Mouse (Mus musculus) megakaryocyte, embryonic 14.5 days (primary cell): ENCODE measurements around the gene Ints7.

Experiments
- FLI1 ChIP-seq: IDR thresholded peaks from 2 replicates; pipeline ENCODE4 v1.6.1; 2012; ENCODE audit warnings: low read length, inconsistent platforms, mixed read lengths
- GATA1 ChIP-seq: IDR thresholded peaks from 3 replicates; pipeline ENCODE4 v1.6.1; 2012; ENCODE audit warnings: mixed read lengths, low read length, inconsistent platforms, borderline replicate concordance

DNA sequence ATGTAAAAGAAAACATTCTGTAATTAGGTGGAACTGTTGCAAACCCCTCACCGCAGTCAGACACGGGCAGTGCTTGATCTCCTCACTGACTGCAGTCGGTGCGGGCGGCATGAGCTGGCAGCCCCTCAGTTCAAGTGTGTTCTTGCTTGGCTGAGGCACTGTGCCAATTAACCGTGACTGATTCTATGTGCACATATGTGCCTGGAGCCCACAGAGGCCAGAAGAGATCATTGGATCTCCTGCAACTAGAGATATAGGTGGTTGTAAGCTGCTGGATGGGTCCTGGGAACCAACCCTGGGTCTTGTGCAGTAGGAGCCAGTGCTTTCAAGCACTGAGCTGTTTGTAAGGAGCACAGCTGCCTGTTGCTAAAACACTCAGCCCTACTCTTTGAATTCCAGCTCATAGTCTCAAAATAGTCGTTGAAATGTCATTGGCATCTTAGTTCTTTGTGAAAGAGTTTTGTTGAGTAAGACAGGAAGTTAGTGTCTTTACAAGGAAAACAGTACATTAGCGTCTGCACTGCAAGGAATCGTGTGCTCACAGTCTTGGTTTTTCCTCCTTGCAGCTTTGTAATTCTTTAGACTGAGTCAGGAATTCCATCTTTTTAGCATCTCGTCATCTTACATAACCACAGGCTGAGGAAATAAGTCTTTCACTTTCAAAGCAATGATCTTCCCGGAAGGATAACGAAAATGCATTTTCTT is 16.7 kb downstream of the Ints7 start:
- TF ChIP-seq FLI1 = no peak
- TF ChIP-seq GATA1 = no peak
